Mouse (Mus musculus): ENCODE data around the gene Zfp367. TPM values are rescaled to one million over a fixed set of nuclear protein-coding genes. Genes with fewer than 3 reads are reported as not detected.

Zfp367 gene
- polyA plus RNA-seq, 1 experiment from 2014 or later, result 25.2 TPM

DNA sequence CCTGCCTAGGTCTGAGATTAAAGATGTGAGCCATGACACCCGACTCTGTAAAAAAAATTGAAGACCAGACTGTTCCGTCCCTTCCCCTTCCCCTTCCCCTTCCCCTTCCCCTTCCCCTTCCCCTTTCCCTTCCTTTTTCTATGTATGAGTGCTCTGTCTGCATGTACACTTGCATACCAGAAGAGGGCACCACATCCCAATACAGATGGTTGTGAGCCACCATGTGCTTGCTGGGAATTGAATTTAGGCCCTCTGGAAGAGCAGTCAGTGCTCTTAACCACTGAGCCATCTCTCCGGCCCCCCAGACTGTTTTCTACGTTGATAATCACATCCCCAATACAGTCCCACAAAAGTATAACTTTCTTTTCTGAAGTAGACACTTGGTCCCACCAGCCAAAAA, 27.3 kb upstream of the Zfp367 start:
- H3K27me3 ChIP-seq, result no peaks in the 10 kb centered on the region
- H3K4me3 ChIP-seq, result no peak overlapping the region
- no peaks in the 10 kb centered on the region for H3K9me3 ChIP-seq (replicated peaks)
- peaks cover 61% of the 10 kb centered on the region for H3K36me3 ChIP-seq
- ATAC-seq (replicated peaks; ENCODE audit: insufficient number of reproducible peaks, insufficient read depth, low FRiP score, low read depth), result no peak
- no peak overlapping the region for H3K4me2 ChIP-seq
- no peaks in the 10 kb centered on the region; the same call in 1 of the 2 replicates for H3K4me1 ChIP-seq (replicated peaks)
- no peak overlapping the region for H3K27ac ChIP-seq
- no peak overlapping the region for H3K9ac ChIP-seq
- WGBS, result 84% methylated on average over 4 of the region's 4 CpGs

DNA sequence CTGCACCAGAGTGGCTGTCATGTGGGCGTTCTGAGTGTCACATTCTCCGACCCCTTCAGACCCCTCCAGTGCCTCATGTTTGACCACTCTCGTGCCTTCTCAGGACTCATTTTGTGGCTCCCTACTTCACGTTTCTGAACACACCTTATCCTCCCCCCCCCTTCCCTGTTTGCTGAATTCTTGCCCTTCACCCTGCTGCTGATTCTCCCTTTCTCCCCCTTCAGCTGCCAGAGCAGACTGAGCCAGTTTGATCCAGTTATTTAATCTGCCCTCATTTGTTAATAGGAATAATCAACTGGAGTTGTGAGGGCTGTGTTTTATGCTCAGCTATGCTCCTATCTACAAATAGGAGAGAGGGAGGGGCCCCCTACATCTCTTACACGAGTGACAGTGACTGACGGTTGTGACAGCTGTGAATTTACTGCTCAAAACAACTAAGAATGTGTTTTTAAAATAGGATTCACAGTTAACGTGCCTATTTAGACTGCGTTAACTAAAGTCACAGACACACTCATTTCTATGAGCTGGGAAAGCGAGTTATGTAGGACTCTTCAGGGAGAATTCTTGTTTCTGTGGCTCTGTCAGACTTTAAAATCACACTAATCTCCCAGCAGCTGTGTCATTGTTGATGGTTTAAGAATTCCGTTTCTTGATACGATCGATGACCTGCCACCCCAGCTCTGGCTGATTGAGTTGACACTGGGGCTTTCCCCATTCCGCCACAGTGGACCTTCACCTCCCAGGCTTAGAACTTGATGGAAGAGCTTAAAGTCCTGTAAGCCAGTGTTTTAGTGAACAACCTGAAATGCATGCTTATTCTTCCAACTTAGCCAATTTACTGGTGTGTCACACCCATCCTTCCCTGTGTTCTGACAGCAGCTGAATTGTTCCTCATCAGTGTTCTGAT, 26.0 kb upstream of the Zfp367 start:
- Histone ChIP-seq H3K4me3 (no peak overlapping the region), H3K4me2 (no peak overlapping the region), H3K27ac (no peak overlapping the region), H3K9me3 (replicated peaks) (no peaks in the 10 kb centered on the region), H3K36me3 (peaks cover 62% of the 10 kb centered on the region), H3K4me1 (replicated peaks) (no peaks in the 10 kb centered on the region; the same call in 1 of the 2 replicates), H3K27me3 (no peaks in the 10 kb centered on the region), H3K9ac (no peak overlapping the region)
- WGBS, result 64% methylated on average over 13 of the region's 13 CpGs
- ATAC-seq (replicated peaks; ENCODE audit: insufficient number of reproducible peaks, insufficient read depth, low FRiP score, low read depth), result no peak

- no peaks in the 10 kb centered on the region; the same call in 1 of the 2 replicates for H3K4me1 ChIP-seq (replicated peaks)
- H3K36me3 ChIP-seq, result peaks cover 63% of the 10 kb centered on the region
- no peaks in the 10 kb centered on the region for H3K9me3 ChIP-seq (replicated peaks)
- H3K4me2 ChIP-seq, result no peak overlapping the region
- no peak for ATAC-seq (replicated peaks; ENCODE audit: insufficient number of reproducible peaks, insufficient read depth, low FRiP score, low read depth)
- WGBS, result 60% methylated on average over 7 of the region's 7 CpGs
- H3K27ac ChIP-seq, result no peak overlapping the region
- H3K27me3 ChIP-seq, result no peaks in the 10 kb centered on the region
- no peak overlapping the region for H3K4me3 ChIP-seq
- no peak overlapping the region for H3K9ac ChIP-seq
Observed at GRCm38 (mm10) chr13:64178000-64178399, 25.0 kb upstream of the Zfp367 start.

GRCm38 (mm10) chr13:64169746-64170145, 16.7 kb upstream of the Zfp367 start:
- peaks cover 32% of the 10 kb centered on the region for H3K9me3 ChIP-seq (replicated peaks)
- H3K4me3 ChIP-seq, result no peak overlapping the region
- 98% methylated on average over 25 of the region's 25 CpGs for WGBS

GRCm38 (mm10) chr13:64163147-64163715, 10.2 kb upstream of the Zfp367 start:
- Histone ChIP-seq H3K36me3 (peaks cover 6% of the 10 kb centered on the region), H3K4me2 (peak overlapping the region; percentile 89), H3K9ac (peak overlapping the region; percentile 83), H3K27me3 (no peaks in the 10 kb centered on the region), H3K4me3 (peak overlapping the region; percentile 75), H3K9me3 (replicated peaks) (peaks cover 5% of the 10 kb centered on the region; the same call in 1 of the 2 replicates), H3K27ac (no peak overlapping the region), H3K4me1 (replicated peaks) (peaks cover 17% of the 10 kb centered on the region; the same call in 1 of the 2 replicates)
- 38% methylated on average over 13 of the region's 13 CpGs for WGBS
- ATAC-seq (replicated peaks; ENCODE audit: insufficient number of reproducible peaks, insufficient read depth, low FRiP score, low read depth), result no peak

More at GRCm38 (mm10) chr13:64169746-64170145, 16.7 kb upstream of the Zfp367 start:
- Histone ChIP-seq H3K4me2 (no peak overlapping the region), H3K27ac (no peak overlapping the region), H3K27me3 (no peaks in the 10 kb centered on the region), H3K36me3 (peaks cover 70% of the 10 kb centered on the region), H3K9ac (no peak overlapping the region), H3K4me1 (replicated peaks) (no peaks in the 10 kb centered on the region)
- ATAC-seq (replicated peaks; ENCODE audit: insufficient number of reproducible peaks, insufficient read depth, low FRiP score, low read depth), result no peak

- Histone ChIP-seq H3K9me3 (replicated peaks) (0 out of 2 replicates have a peak, but pooled peaks cover 3% of the 10 kb centered on the region), H3K27ac (peak overlapping the region; percentile 92), H3K36me3 (peaks cover 3% of the 10 kb centered on the region; the same call in 1 of the 2 replicates), H3K4me2 (peak overlapping the region; percentile 89), H3K4me3 (peak overlapping the region; percentile 75), H3K9ac (peak overlapping the region; percentile 83), H3K27me3 (no peaks in the 10 kb centered on the region), H3K4me1 (replicated peaks) (peaks cover 17% of the 10 kb centered on the region; the same call in 1 of the 2 replicates)
- no peak for ATAC-seq (replicated peaks; ENCODE audit: insufficient number of reproducible peaks, insufficient read depth, low FRiP score, low read depth)
- 4% methylated on average over 14 of the region's 14 CpGs for WGBS
Observed at GRCm38 (mm10) chr13:64162626-64163025, 9.6 kb upstream of the Zfp367 start.

- Histone ChIP-seq H3K9ac (peak overlapping the region; percentile 83), H3K27ac (peak overlapping the region; percentile 92), H3K4me3 (peak overlapping the region; percentile 75), H3K9me3 (replicated peaks) (no peaks in the 10 kb centered on the region), H3K36me3 (no peaks in the 10 kb centered on the region), H3K4me2 (peak overlapping the region; percentile 89), H3K4me1 (replicated peaks) (peaks cover 17% of the 10 kb centered on the region; the same call in 1 of the 2 replicates), H3K27me3 (no peaks in the 10 kb centered on the region)
- WGBS, result under 1% methylated on average over 71 of the region's 71 CpGs
- peak; percentile 61 for ATAC-seq (replicated peaks; ENCODE audit: insufficient number of reproducible peaks, insufficient read depth, low FRiP score, low read depth)
Observed at GRCm38 (mm10) chr13:64161916-64162611, 9.1 kb upstream of the Zfp367 start.

GRCm38 (mm10) chr13:64161548-64161915, 8.5 kb upstream of the Zfp367 start, which contains the start of gene Habp4:
Gene Habp4, plus strand, starts transcription at chr13:64161824.
- peak within 1 kb of the TSS; percentile 83 for H3K9ac ChIP-seq
- H3K9me3 ChIP-seq (replicated peaks), result no peaks in the 10 kb centered on the region
- peak within 1 kb of the TSS; percentile 75 for H3K4me3 ChIP-seq
- H3K27me3 ChIP-seq, result no peaks in the 10 kb centered on the region
- H3K27ac ChIP-seq, result peak within 1 kb of the TSS; percentile 92
- no peaks in the 10 kb centered on the region for H3K36me3 ChIP-seq
- under 1% methylated on average over 31 of the region's 31 CpGs for WGBS
- H3K4me1 ChIP-seq (replicated peaks), result peaks cover 17% of the 10 kb centered on the region; the same call in 1 of the 2 replicates
- peak within 1 kb of the TSS; percentile 89 for H3K4me2 ChIP-seq
- ATAC-seq (replicated peaks; ENCODE audit: insufficient number of reproducible peaks, insufficient read depth, low FRiP score, low read depth), result peak; percentile 100

- H3K4me1 ChIP-seq (replicated peaks), result peaks cover 16% of the 10 kb centered on the region
- H3K9ac ChIP-seq, result no peak overlapping the region
- no peak overlapping the region for H3K4me2 ChIP-seq
- H3K27me3 ChIP-seq, result no peaks in the 10 kb centered on the region
- no peak overlapping the region for H3K27ac ChIP-seq
- no peaks in the 10 kb centered on the region for H3K36me3 ChIP-seq
- no peak overlapping the region for H3K4me3 ChIP-seq
- ATAC-seq (replicated peaks; ENCODE audit: insufficient number of reproducible peaks, insufficient read depth, low FRiP score, low read depth), result no peak
- no peaks in the 10 kb centered on the region for H3K9me3 ChIP-seq (replicated peaks)
Observed at GRCm38 (mm10) chr13:64156966-64157365, 4.0 kb upstream of the Zfp367 start.

- no peak for ATAC-seq (replicated peaks; ENCODE audit: insufficient number of reproducible peaks, insufficient read depth, low FRiP score, low read depth)
- H3K4me1 ChIP-seq (replicated peaks), result peaks cover 20% of the 10 kb centered on the region
- H3K9me3 ChIP-seq (replicated peaks), result no peaks in the 10 kb centered on the region
- H3K27ac ChIP-seq, result peak overlapping the region; percentile 93
- 23% methylated on average over 1 of the region's 1 CpGs for WGBS
- H3K4me3 ChIP-seq, result no peak overlapping the region
- H3K36me3 ChIP-seq, result no peaks in the 10 kb centered on the region
- peak overlapping the region; percentile 34 for H3K4me2 ChIP-seq
- H3K9ac ChIP-seq, result no peak overlapping the region
- H3K27me3 ChIP-seq, result no peaks in the 10 kb centered on the region
Observed at GRCm38 (mm10) chr13:64155171-64155571, 2.2 kb upstream of the Zfp367 start.

- Histone ChIP-seq H3K9me3 (replicated peaks) (no peaks in the 10 kb centered on the region), H3K27ac (peak overlapping the region; percentile 93), H3K9ac (no peak overlapping the region), H3K4me1 (replicated peaks) (peaks cover 25% of the 10 kb centered on the region), H3K36me3 (no peaks in the 10 kb centered on the region), H3K4me2 (peak overlapping the region; percentile 34), H3K27me3 (no peaks in the 10 kb centered on the region), H3K4me3 (no peak overlapping the region)
- 33% methylated on average over 2 of the region's 2 CpGs for WGBS
- no peak for ATAC-seq (replicated peaks; ENCODE audit: insufficient number of reproducible peaks, insufficient read depth, low FRiP score, low read depth)
Observed at GRCm38 (mm10) chr13:64154651-64155050, 1.6 kb upstream of the Zfp367 start.
